Comparison of ENCODE assay signal across 9 mouse cellular contexts in genomic region chr1:121419084-121419483, GRCm38 (mm10). TPM values are rescaled to one million over a fixed set of nuclear protein-coding genes. Genes with fewer than 3 reads are reported as not detected.
A peak's percentile ranks its signal among the peaks of the same experiment; 100 is the strongest.
DNase-seq lines count a peak whose midpoint lies in the region; ATAC-seq and TF ChIP-seq lines count a peak whose summit lies in the region.
"Had no signal": no experiment of that assay in that cellular context is flagged by ENCODE, and none has a peak within 500 bp of the region (broad histone marks: within the 10 kb centered on the region; RNA-seq: fewer than 3 reads in every experiment).

No protein-coding gene starts in this region.

- DNase-seq in cerebellum, postnatal 10 days, result peak; percentile 72 to 74
- DNase-seq in cerebellum, adult 11 months, result no peak
- peak; percentile 26 to 56 for DNase-seq in left cerebral cortex, postnatal 14 days (ENCODE audit: low spot score in 2 of 2)
- DNase-seq in left cerebral cortex, adult 11 months (ENCODE audit: low spot score), result no peak
- DNase-seq in G1E (ENCODE audit: low spot score), result no peak
- peak; percentile 59 to 68 for DNase-seq in kidney, postnatal 25 days
- DNase-seq in urinary bladder, adult 18-20 months (ENCODE audit: low spot score in 2 of 2), result no peak
- DNase-seq in heart, postnatal 25 days (ENCODE audit: low spot score), result no peak

- H3K27me3 ChIP-seq in G1E (ENCODE audit: insufficient read depth, low read length), result peaks cover 3% of the 10 kb centered on the region; the same call in 1 of the 2 replicates
- H3K27me3 ChIP-seq: liver, embryonic 15.5 days had no signal

- H3K4me3 ChIP-seq in G1E (ENCODE audit: low read depth, low read length), result no peak overlapping the region
- H3K4me3 ChIP-seq: liver, embryonic 15.5 days had no signal

- ATAC-seq in G1E (ENCODE audit: extremely low read depth, insufficient number of reproducible peaks, low FRiP score, poor library complexity, severe bottlenecking), result 0 out of 2 replicates have a peak, but pooled peaks have one; percentile 30

- H3K4me1 ChIP-seq in G1E (ENCODE audit: insufficient read depth, low read depth, low read length), result no peaks in the 10 kb centered on the region
- H3K4me1 ChIP-seq: liver, embryonic 15.5 days had no signal

- TF ChIP-seq CTCF in G1E (IDR thresholded peaks at IDR 0.05; ENCODE audit: low read depth, low read length), result no peak

- no peaks in the 10 kb centered on the region for H3K9me3 ChIP-seq in G1E (replicated peaks)
- H3K9me3 ChIP-seq: liver, embryonic 15.5 days had no signal

- no peaks in the 10 kb centered on the region for H3K36me3 ChIP-seq in G1E (replicated peaks)
- H3K36me3 ChIP-seq: liver, embryonic 15.5 days had no signal

- intact Hi-C loops in left cerebral cortex, postnatal 14 days (cut with DNase I), result loop anchor here (2.0 kb wide), 1 partner anchor 832 kb away; no protein-coding TSS in a partner anchor
- intact Hi-C loops in heart, postnatal 25 days (cut with DNase I), result loop anchor here (5.0 kb wide), 1 partner anchor 832 kb away; no protein-coding TSS in a partner anchor

RNA-seq across cellular contexts. Expression of gene Ccdc93, which starts 11.8 kb away (rescaled TPM):
- 10 to 100 TPM; 19.7 to 23.4 TPM for total RNA-seq in left cerebral cortex, postnatal 14 days (2021)
- 32.7 and 44.7 TPM in 2 replicates for total RNA-seq in G1E (2014; fragmentation: Nextera tagmentation)
- 37.3 and 44.7 TPM in 2 replicates for total RNA-seq in G1E (2017)
- 5.7 and 6.4 TPM in 2 replicates for polyA plus RNA-seq in G1E (2012)
- total RNA-seq in heart, postnatal 25 days (2021), result 10 to 100 TPM; 14.0 to 14.5 TPM

Comparison
In these comparisons a context has a peak if more than half of its experiments do, and no peak if none do; other contexts are left out.
1. DNase-seq: peak in cerebellum, postnatal 10 days (2 of 2), left cerebral cortex, postnatal 14 days (2 of 2) and kidney, postnatal 25 days (2 of 2); none in cerebellum, adult 11 months (single experiment), left cerebral cortex, adult 11 months (single experiment), G1E (single experiment), urinary bladder, adult 18-20 months (0 of 2) and heart, postnatal 25 days (single experiment).